Mouse (Mus musculus) bone marrow, adult 2 months (tissue): Measurements from ENCODE around the gene Pigx.
"Not testable (repeated sequence)": the region's sequence is repeated elsewhere in the genome, so short reads cannot be mapped to it uniquely, and the experiment has no call there.

ENCODE experiments used
- CTCF ChIP-seq: fragments of 200-500 bp; IDR thresholded peaks from 2 replicates; pipeline ENCODE4 v1.5.1; 2011; ENCODE audit warnings: low read length, control low read depth; ENCODE audit not compliant: control insufficient read depth, insufficient read depth
- POLR2A ChIP-seq: fragments of 200-500 bp; IDR thresholded peaks from 2 replicates; pipeline ENCODE4 v1.6.1; 2011; ENCODE audit warnings: low read depth, mild to moderate bottlenecking, control low read depth, low read length, borderline replicate concordance; ENCODE audit not compliant: control insufficient read depth

DNA sequence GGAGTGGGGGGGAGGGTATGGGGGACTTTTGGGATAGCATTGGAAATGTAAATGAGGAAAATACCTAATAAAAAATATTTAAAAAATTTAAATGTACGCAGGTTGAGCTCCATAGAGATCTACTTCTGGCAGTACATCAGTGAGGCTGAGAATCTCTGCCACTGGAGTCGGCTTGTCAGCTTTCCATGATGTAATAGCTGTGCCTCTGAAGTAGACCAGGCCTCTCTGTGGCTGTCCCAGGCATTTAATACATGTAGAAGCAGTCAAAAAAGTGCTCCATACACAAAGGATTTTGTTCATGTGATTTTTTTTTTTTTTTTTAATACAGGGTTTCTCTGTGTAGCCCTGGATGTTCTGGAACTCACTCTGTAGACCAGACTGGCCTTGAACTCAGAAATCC is 1.8 kb downstream of the Pigx start:
- TF ChIP-seq POLR2A, CTCF: not testable (repeated sequence)
